Mouse (Mus musculus): ENCODE data around the gene Mlph. TPM values are rescaled to one million over a fixed set of nuclear protein-coding genes. Genes with fewer than 3 reads are reported as not detected.

The Mlph gene
- total RNA-seq, 2 experiments from 2014 or later: 2.7 to 2.8 TPM

- peak in 1 of 2 experiments; percentile 78 for DNase-seq (ENCODE audit: low spot score in 2 of 2)
Observed at GRCm38 (mm10) chr1:90906357-90906756, 8.5 kb upstream of the Mlph start.

- no peak for DNase-seq (ENCODE audit: low spot score in 2 of 2)
Observed at GRCm38 (mm10) chr1:90909161-90909560, 5.7 kb upstream of the Mlph start.

DNA sequence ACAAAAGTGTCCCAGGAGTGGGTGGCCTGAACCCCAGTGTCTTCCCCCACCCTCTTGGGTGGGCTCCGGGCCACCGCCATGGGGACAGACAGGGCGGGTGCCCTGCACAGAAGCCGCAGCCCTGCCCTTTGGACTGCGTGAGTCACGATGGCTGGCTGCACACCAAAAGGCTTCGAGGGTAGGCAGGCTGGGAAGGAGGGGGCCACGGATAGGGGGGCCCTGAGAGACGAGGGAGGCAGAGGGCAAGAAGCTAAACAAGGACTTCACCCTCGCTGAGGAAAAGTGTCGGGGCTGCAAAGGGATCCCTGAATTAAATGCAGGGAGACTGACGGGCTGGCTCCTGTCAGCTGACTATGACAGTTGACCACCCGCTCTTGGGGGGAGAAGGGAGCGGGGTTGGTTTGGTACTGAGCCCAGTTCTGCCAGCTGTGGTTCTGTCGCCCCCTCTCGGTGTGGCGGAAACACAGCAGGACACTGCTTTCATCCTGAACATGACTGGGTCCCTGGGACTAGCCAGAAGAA, 5.2 kb upstream of the Mlph start:
- no peak for DNase-seq (ENCODE audit: low spot score in 2 of 2)

GRCm38 (mm10) chr1:90913231-90913630, 1.7 kb upstream of the Mlph start:
- DNase-seq (ENCODE audit: low spot score in 2 of 2): no peak

DNA sequence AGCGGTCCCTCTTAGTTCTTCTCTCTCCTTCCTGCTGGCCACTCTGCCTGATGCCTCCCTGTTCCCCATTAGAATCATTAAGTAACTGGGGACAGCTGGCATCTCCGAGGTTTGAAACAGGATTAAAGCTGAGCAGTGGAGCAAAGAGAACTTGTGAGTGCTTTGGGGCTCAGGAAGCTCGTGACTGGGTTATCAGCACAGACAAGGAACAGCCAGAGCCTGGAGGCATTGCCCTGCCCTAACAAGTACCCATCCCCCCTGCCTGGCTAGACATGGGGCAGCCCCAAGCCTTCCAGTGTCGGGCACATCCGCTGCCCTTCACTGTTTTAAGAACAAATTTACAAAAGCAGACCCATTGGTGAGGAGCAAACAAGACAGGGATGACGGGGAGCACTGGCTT, 2.6 kb downstream of the Mlph start:
- no peak for DNase-seq (ENCODE audit: low spot score in 2 of 2)

DNA sequence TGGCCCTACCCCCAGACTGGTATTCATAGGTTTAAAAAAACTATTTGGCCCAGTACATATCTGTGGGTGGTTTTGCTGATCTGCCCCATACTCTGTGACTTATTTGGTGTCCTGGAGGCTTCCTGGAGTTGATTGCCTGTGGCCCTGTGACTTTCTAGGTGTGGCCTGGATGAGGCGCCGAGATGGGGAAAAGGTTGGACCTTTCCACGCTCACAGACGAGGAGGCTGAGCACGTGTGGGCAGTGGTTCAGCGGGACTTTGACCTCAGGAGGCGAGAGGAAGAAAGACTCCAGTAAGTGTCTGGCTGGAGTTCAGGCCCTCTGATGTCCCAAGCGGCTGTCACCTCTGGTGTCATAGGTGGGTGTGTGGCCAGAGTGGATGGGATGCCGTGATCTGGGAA, 6.8 kb downstream of the Mlph start:
- DNase-seq (ENCODE audit: low spot score in 2 of 2): no peak

DNA sequence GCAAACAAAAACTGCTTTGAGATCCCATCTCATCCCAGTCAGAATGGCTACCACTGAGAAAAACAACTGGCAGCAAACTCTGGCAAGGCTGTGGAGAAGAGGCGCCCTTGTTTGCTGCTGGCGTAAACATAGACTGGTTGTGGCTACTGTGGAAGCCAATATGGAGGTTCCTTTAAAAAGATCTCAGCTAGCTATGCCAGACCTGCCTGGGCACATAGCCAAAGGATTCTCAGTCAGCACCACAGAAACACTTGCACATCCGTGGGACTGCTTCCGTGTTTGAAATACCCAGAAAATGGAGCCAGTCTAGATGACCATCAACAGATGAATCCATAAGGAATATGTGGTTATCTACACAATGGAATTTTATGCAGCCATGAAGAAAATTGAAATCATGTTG, 11.1 kb downstream of the Mlph start:
- no peak for DNase-seq (ENCODE audit: low spot score in 2 of 2)

GRCm38 (mm10) chr1:90927308-90927707, 12.4 kb downstream of the Mlph start:
- no peak for DNase-seq (ENCODE audit: low spot score in 2 of 2)

GRCm38 (mm10) chr1:90927929-90928574, 13.2 kb downstream of the Mlph start:
- DNase-seq (ENCODE audit: low spot score in 2 of 2): no peak

- peak; percentile 75 to 92 for DNase-seq (ENCODE audit: low spot score in 2 of 2)
Observed at GRCm38 (mm10) chr1:90928575-90928934, 13.7 kb downstream of the Mlph start.

DNA sequence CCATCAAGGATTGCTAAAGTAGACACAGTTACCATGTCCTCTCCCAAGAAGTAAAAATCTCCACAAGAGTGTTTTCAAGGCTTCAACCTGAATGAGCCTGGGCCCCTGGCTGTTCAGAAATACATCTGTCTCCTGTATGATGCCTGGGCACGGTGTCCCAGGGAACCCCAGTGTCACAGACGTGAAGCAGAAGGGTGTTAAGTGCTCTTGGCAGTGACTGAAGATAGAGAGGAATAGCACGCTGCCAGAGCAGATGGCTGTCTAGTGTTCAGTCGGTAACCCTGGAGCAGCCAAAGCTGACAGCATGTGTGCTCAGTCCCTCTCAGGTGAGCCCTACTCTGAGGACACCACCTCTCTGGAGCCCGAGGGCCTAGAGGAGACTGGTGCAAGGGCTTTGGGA, 18.1 kb downstream of the Mlph start:
- DNase-seq (ENCODE audit: low spot score in 2 of 2): peak in 1 of 2 experiments; percentile 39

DNA sequence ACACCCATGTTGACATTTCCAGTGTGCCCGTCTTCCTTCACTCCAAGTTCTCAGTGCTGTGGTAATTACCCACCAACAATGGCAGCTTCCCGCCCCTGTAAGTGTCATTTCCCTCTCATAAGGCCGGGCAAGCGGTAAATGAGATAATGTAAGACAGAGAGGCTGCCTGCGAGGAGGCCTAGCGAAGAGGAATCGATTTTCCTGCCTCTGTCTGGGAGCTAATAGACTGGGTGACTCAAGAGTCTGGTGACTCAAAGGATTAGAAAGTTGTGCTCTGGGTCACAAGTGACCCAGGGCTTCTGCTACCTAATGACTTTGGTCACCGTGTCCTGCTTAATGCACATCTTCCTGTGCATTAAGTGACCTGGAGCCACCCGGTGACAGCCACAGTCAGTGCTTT, 22.1 kb downstream of the Mlph start:
- no peak for DNase-seq (ENCODE audit: low spot score in 2 of 2)

DNA sequence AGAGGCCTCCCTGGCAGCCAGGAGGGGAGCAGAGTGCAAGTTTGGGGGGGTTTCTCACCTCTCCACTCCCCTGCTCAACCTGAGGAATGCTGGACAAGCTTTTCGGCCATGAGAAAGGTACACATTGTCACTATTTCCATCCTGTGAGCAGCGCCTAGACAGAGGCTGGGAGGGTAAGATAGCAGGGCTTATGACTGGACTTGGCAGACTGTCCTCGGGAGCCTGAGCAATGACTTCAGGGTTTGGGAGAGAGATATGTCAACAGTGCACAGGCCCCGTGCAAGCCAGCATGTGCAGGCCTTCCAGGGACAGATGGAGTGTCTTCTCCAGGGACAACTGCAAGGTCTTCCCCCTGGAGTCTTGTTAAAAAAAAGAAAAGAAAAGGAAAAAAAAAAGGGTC, 25.1 kb downstream of the Mlph start:
- DNase-seq (ENCODE audit: low spot score in 2 of 2): no peak

DNA sequence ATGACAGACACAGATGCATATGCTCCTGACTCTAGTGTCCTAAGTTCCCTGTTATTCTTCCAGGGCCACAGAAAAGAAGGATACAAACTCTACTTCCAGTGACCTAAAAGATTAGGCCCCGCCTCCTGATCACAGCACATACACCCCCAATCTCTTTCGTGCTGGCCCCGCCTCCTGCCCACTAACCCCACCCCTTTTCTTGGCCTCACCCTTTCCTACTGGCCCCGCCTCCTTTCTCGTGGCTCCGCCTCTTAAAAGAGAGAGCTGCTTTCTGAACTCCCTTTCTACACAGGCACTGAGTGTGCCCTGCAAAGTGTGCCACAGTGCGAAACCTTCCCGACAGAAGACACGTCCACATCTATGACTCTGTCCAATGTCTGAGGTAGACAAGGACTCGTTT, 30.3 kb downstream of the Mlph start:
- DNase-seq (ENCODE audit: low spot score in 2 of 2): no peak

DNA sequence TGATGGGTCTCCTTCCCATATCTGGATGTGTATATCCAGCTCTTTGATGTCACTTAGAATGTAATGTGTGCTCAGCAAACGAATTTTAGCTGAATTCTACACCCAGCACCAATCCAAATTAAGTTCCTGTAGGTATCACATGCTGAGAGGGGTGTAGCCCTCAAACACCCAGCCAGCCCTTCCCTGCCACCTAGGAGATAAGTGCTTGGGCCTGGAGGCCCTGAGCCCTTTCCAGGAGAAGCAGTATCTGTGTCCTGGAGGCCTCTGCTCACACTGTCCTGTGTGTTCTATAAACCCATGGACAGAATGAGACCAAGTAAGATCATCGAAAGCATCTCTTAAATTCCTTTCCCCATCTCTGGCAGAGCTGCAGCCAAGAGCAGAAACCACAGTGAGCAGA, 32.4 kb downstream of the Mlph start:
- no peak for DNase-seq (ENCODE audit: low spot score in 2 of 2)

GRCm38 (mm10) chr1:90949309-90949708, 34.4 kb downstream of the Mlph start:
- DNase-seq (ENCODE audit: low spot score in 2 of 2): no peak

GRCm38 (mm10) chr1:90951670-90952069, 36.8 kb downstream of the Mlph start:
- no peak for DNase-seq (ENCODE audit: low spot score in 2 of 2)

DNA sequence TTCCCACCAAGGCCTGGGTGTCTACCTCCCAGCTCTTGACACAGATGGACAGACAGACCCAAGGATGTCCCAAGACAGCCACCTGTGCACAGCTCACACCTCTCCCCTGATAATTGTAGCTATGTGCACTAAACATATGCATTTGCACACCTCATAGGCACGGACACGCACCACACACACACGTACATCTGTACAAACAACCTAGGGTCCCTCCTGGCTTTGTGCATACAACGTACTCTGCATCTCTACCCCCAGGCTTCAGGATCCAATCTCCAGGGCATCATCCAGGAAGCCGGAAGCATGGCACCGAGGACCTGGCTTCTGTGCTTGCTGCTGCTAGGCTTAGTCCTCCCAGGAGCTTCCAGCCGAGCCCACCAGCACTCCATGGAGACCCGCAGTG, 37.9 kb downstream of the Mlph start, which contains the start of gene Prlh:
Prlh (plus strand) TSS at position 301 of the 400 bp plus-strand sequence.
- no peak for DNase-seq (ENCODE audit: low spot score in 2 of 2)

- no peak for DNase-seq (ENCODE audit: low spot score in 2 of 2)
Observed at GRCm38 (mm10) chr1:90953688-90954087, 38.8 kb downstream of the Mlph start.

DNA sequence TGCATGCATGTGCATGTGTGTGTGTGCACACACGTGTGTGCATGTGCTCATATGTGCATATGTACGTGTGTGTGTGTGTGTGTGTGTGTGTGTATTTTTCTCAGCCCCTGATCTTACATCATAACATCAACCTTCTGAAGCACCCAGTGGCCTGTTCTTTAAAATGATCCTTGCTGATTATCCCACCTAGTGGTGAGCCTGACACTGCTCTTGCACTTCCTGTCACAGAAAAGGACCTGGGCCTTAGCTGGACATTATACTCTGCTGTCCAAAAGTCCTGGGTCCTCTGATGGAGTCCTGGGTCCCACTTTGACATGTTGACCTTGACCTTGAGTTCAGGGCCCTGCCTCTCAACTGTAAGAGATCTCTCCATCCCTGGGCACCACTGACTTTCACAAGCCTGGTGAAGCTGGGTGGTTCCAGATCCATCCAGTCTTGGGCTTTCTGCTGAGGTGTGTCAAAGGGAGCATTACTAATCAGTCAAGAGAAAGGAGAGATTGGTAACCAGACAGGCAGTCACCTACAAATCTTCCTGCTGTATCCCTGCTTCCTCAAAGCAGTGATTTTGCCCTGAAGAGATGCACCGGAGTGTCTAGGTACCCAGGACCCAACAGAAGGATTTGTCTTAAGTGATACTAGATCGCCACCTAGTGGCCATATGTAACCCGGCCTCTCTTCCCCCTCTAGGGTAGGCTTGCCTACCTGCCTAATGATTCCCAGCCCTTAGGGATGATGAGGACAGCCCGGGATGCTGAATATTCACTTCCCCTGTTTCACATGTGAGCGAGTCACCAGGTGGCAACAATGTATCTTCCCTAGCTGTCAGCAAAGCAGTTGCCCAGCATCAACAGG, 41.6 kb downstream of the Mlph start:
- DNase-seq (ENCODE audit: low spot score in 2 of 2): peak in 1 of 2 experiments; percentile 86

DNA sequence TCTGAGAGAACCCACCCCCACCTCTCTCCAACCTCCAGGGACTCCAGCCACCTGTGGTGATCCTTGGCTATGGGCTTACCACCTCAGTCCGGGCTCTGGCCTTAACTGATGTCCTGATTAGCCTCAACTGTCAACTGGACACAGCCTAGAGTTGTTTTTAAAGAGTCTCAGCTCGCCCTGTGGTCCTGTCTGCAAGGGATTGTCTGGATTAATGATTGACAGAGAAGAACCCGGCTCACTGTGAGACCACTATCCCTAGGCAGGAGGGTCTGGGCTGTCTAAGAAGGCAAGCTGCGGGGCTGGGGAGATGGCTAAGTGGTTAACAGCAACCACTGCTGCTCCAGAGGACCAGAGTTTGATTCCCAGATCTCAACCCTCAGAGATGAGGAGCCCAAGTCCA, 47.6 kb downstream of the Mlph start:
- no peak for DNase-seq (ENCODE audit: low spot score in 2 of 2)

DNA sequence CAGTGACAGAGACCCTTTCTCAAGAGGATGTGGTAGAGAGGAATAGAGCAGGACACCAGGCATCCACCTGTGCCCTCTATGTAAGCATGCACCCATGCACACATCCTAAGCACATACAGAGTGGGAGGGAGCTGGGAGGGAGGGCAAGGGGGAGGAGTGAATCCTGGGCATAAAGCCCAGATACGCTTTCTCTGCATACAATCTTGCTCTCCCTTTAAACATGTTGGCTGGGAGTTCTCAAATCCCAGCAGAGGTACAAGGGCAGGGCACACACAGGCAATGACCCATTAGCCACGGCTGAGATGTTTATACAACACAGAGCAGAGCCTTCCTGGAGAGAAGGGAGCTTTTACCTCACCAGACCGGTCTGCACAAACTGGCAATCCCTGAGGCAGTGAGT, 48.1 kb downstream of the Mlph start:
- DNase-seq (ENCODE audit: low spot score in 2 of 2): no peak

GRCm38 (mm10) chr1:90967583-90967982, 52.7 kb downstream of the Mlph start:
- no peak for DNase-seq (ENCODE audit: low spot score in 2 of 2)

Data from layer of hippocampus, adult 18-20 months (tissue).